Mouse (Mus musculus) brown adipose tissue, adult 24 weeks (tissue): ENCODE measurements around the gene 1700061G19Rik. TPM values are rescaled to one million over a fixed set of nuclear protein-coding genes. Genes with fewer than 3 reads are reported as not detected.

Experiments used
- H3K27ac ChIP-seq: fragments of 200-500 bp; replicated peaks from 2 replicates; pipeline ENCODE4 v1.5.1; 2012; ENCODE audit warnings: low read depth, mild to moderate bottlenecking, low read length
- H3K4me1 ChIP-seq: fragments of 200-500 bp; 2 replicates; pipeline ENCODE4 v1.6.1; 2012; ENCODE audit warnings: low read length, mixed read lengths; ENCODE audit not compliant: control insufficient read depth, insufficient read depth, insufficient read length
- H3K4me3 ChIP-seq: fragments of 200-500 bp; 2 replicates; pipeline ENCODE4 v1.5.1; 2012; ENCODE audit warnings: low read depth, mild to moderate bottlenecking, low read length, moderate library complexity; ENCODE audit not compliant: insufficient read depth
- polyA plus RNA-seq: library from polyadenylated mRNA; stranded (reverse); fragments of >200 nt; gene quantifications from 2 replicates; pipeline ENCODE4 v1.2.4, GENCODE M21; 2012; ENCODE audit not compliant: missing spikeins, insufficient read depth, insufficient read length

1700061G19Rik gene
- polyA plus RNA-seq, 1 experiment: not detected

DNA sequence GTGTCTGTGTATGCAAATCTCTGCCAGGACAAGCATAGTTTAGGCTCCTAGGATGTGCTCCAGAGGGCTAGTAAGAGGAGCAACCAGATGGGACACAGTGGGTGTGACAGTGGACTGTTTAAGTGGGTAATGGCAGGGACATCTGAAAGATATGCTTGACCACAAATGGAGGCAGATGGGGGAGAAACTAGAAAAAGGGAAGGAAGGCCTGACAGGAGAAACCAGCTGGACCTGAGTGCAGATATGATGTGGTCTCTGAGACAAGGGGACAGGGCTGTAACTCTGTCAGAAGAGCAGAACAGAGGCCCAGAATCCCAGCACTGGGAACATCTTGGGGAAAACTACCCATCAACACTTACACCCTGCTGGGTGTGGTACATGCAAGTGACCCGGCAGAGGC is 54.3 kb downstream of the 1700061G19Rik start:
- H3K4me1 ChIP-seq: peaks cover 4% of the 10 kb centered on the region; the same call in 1 of the 2 replicates
- H3K27ac ChIP-seq: no peak overlapping the region
- no peak overlapping the region for H3K4me3 ChIP-seq

DNA sequence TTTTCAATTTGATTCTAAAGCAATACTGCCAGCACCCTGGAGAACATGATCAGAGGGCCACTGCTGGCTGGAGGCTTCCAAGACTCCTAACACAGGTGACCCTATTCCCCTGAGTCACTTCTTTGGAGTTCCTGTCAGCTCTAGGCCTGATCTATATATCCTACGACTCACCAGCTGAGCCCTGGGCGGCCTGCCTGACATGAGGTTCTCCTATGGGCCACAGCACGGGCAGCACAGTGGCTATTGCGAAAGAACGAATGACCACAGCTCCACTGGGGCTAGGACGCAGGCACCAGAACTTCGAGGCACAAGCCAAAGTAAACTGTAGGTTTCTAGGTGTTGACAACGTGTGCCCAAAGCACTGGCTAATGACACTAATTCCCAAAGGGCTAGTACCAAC is 54.7 kb downstream of the 1700061G19Rik start:
- H3K4me3 ChIP-seq: no peak overlapping the region
- H3K4me1 ChIP-seq: peaks cover 7% of the 10 kb centered on the region; the same call in 1 of the 2 replicates
- H3K27ac ChIP-seq: no peak overlapping the region

DNA sequence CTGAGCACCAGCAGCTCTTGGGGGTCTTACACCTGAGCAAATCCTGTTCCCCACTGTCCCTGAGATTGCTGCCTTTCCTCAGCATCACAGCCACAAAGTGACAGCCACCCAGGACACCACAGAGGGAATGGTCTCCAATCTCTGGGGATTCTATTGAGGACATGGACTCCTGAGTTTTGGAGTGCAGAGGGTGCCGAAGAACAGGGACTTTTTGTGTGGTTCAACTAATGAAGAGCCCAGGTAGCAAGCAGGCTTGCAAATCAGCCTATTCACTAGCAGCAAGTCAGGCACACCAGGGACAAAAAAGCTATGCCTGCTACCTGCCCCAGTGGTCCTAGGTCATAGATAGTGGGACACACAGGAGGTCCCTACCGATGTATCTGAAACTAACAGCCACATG is 58.1 kb downstream of the 1700061G19Rik start:
- Histone ChIP-seq H3K4me1 (peaks cover 7% of the 10 kb centered on the region; the same call in 1 of the 2 replicates), H3K27ac (no peak overlapping the region), H3K4me3 (no peak overlapping the region)

DNA sequence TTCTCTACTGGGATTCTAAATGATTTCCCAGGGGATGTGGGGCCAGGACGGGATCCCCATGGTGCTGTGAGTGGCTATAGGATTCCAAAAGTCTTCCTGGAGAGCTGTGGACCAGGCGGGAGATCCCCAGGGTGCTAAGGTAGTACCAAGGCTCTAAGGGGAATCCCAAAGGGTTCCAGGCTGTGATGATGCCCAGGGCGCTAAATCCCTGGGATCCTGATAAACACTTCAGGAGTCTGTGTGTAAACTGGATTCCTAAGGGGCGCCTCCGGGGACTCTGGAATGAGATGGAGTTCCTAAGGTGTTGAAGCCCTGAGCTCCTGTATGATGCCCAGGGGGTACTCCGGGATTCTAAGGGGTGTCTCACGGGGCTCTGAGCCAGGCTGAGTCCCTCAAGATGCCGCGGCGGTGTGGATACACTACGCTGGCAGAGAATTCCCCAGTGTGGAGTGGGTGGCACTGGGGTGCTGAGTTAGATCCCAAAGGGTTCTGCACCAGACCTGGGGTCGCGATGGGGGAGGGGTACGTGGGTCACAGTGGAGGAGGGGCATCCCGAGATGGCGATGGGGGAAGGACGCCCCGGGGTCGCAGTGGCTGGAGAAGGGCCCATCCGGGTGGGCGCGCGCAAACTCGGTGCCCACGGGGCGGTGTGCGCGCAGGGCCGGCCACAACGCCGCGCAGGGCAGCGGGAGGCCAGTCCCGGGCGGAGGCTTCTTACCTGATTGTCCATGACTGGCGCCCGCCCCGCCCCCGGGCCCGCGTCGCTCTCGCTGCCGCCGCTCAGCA is 59.5 kb downstream of the 1700061G19Rik start:
- H3K4me1 ChIP-seq: peaks cover 7% of the 10 kb centered on the region; the same call in 1 of the 2 replicates
- H3K4me3 ChIP-seq: peak overlapping the region; percentile 87
- H3K27ac ChIP-seq: no peak overlapping the region

DNA sequence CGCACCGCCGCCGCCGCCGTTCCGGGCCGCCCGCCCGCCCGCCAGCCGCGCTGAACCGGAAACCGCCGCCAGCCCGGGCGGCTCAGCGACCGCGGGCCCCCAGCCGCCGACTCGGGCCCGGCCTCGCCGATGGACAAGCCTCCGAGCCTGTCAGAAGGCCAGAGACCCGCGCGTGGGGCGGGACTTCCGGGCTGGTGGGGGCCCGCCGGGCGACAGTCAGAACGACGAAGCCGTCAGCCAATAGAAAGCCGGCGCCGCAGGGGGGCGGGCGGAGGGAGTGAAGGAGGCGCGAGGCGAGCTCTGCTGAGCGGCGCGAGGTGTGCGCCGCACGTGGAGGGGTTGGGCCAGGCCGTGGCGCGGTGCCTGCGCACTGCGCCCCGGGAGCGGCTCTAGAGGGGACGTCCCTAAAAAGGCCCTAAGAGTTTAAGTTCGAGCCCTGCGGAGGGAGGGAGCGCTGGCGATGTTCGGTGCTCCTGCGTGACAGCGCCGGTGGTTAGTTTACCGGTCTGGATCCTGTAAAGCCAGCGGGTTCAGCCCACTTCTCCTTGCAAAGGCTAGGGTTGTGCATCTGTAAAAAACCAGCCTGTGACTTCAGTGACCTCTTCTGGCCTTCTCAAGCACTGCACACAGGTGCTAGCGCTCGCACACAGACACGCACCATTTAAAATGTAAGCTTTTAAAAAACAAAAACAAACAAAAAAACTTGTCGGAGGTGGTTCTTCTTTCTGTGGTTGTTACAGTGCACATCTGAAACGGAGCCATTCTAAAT is 60.3 kb downstream of the 1700061G19Rik start, which contains the start of gene Mllt1:
Gene Mllt1 (minus strand): TSS at position 53 of the 769 bp plus-strand sequence.
- Histone ChIP-seq H3K27ac (no peak within 1 kb of the TSS), H3K4me3 (peak within 1 kb of the TSS; percentile 87)

DNA sequence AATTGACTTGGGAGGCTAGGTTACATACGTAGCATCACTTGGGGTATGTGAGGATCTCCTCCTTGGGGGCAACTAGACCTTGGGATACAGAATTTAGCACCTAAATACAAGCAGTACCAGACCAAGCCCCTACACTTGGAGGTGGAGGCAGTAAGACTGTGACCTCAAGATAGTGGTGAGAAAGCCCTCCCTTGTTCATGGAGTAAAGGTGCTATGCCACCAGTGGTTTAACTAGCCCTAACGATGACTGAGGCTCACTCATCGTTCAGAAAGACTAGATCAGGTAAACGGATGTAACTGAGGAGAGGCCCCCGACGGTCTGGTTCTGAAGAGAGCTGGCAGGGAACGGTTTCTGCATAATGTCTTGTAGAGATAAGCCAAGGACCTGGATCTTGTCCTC is 61.5 kb downstream of the 1700061G19Rik start:
- no peak overlapping the region for H3K4me3 ChIP-seq
- no peak overlapping the region for H3K27ac ChIP-seq
- H3K4me1 ChIP-seq: peaks cover 7% of the 10 kb centered on the region; the same call in 1 of the 2 replicates

More for the DNA sequence above, 60.3 kb downstream of the 1700061G19Rik start, which contains the start of gene Mllt1:
- H3K4me1 ChIP-seq: peaks cover 7% of the 10 kb centered on the region; the same call in 1 of the 2 replicates

Other genes starting within 250 kb of the 1700061G19Rik start
- 105 and 121 TPM in 2 replicates for gene Lonp1, start 248.6 kb upstream of the 1700061G19Rik start, polyA plus RNA-seq
- gene Catsperd, start 247.3 kb upstream of the 1700061G19Rik start, polyA plus RNA-seq: not detected in 2 replicates
- 16.4 and 17.4 TPM in 2 replicates for gene Ranbp3, start 202.2 kb upstream of the 1700061G19Rik start, polyA plus RNA-seq
- 597 and 872 TPM in 2 replicates for gene Ndufa11, start 157.7 kb upstream of the 1700061G19Rik start, polyA plus RNA-seq
- gene Vmac, start 157.5 kb upstream of the 1700061G19Rik start, polyA plus RNA-seq: 9.9 and 13.8 TPM in 2 replicates
- 5.1 and 7.5 TPM in 2 replicates for gene Nrtn, start 117.9 kb upstream of the 1700061G19Rik start, polyA plus RNA-seq
- gene Dus3l, start 110.7 kb upstream of the 1700061G19Rik start, polyA plus RNA-seq: 4.6 and 13.1 TPM in 2 replicates
- not detected in 2 replicates for gene Prr22, start 105.2 kb upstream of the 1700061G19Rik start, polyA plus RNA-seq
- 2.5 and 3.0 TPM in 2 replicates for gene Rfx2, start 44.5 kb upstream of the 1700061G19Rik start, polyA plus RNA-seq
- not detected in 2 replicates for gene Acsbg2, start 1.0 kb upstream of the 1700061G19Rik start, polyA plus RNA-seq
- gene Mllt1, start 59.9 kb downstream of the 1700061G19Rik start, polyA plus RNA-seq: 9.9 and 14.9 TPM in 2 replicates
- not detected in 2 replicates for gene Acer1, start 106.6 kb downstream of the 1700061G19Rik start, polyA plus RNA-seq
- gene Clpp, start 114.8 kb downstream of the 1700061G19Rik start, polyA plus RNA-seq: 175 and 196 TPM in 2 replicates
- 57.4 and 68.7 TPM in 2 replicates for gene Alkbh7, start 121.9 kb downstream of the 1700061G19Rik start, polyA plus RNA-seq
- gene Pspn, start 124.5 kb downstream of the 1700061G19Rik start, polyA plus RNA-seq: not detected in 2 replicates
- 29.1 and 29.3 TPM in 2 replicates for gene Gtf2f1, start 135.8 kb downstream of the 1700061G19Rik start, polyA plus RNA-seq
- gene Gm17949, start 136.0 kb downstream of the 1700061G19Rik start, polyA plus RNA-seq: not detected in 2 replicates
- gene Khsrp, start 156.0 kb downstream of the 1700061G19Rik start, polyA plus RNA-seq: 18.7 and 21.7 TPM in 2 replicates
- gene Slc25a41, start 166.2 kb downstream of the 1700061G19Rik start, polyA plus RNA-seq: not detected in 2 replicates
- gene Crb3, start 183.6 kb downstream of the 1700061G19Rik start, polyA plus RNA-seq: not detected in 2 replicates
- 107 and 161 TPM in 2 replicates for gene Slc25a23, start 184.4 kb downstream of the 1700061G19Rik start, polyA plus RNA-seq
- 1.3 and 4.3 TPM in 2 replicates for gene Dennd1c, start 203.0 kb downstream of the 1700061G19Rik start, polyA plus RNA-seq
- gene Tubb4a, start 212.3 kb downstream of the 1700061G19Rik start, polyA plus RNA-seq: 2.4 and 2.9 TPM in 2 replicates
- 0.79 TPM in 1 of 2 replicates, not detected in the other for gene Tnfsf9, start 229.8 kb downstream of the 1700061G19Rik start, polyA plus RNA-seq